Mouse (Mus musculus) heart, postnatal 4 days (tissue): Measurements from ENCODE around the gene Gjb5. TPM values are rescaled to one million over a fixed set of nuclear protein-coding genes. Genes with fewer than 3 reads are reported as not detected.

Experiments used
- DNase-seq: peaks from one replicate; pipeline ENCODE4 v3.0.0; 2021
- total RNA-seq, 2 experiments: library from RNA; stranded (reverse); gene quantifications; 2 replicates each; pipeline ENCODE4 v1.2.3; 2021

The Gjb5 gene
- total RNA-seq, 2 experiments from 2014 or later = 0.50 to 0.54 TPM

- DNase-seq = no peak
Measured at GRCm38 (mm10) chr4:127306915-127307314, 51.1 kb downstream of the Gjb5 start.

Other genes starting within 250 kb of the Gjb5 start
- 1 to 10 TPM; 2.0 to 3.7 TPM for gene Tmem35b, start 234.5 kb downstream of the Gjb5 start, total RNA-seq
- gene Dlgap3, start 189.0 kb downstream of the Gjb5 start, total RNA-seq = under 1 TPM; 0.65 to 0.98 TPM
- gene Smim12, start 114.4 kb downstream of the Gjb5 start, total RNA-seq = 10 to 100 TPM; 37.0 to 42.3 TPM
- 10 to 100 TPM; 25.3 to 27.4 TPM for gene Gja4, start 44.1 kb downstream of the Gjb5 start, total RNA-seq
- under 1 TPM in 1 of 2 experiments, not detected in 1; 0.43 TPM for gene Gjb3, start 27.3 kb downstream of the Gjb5 start, total RNA-seq
- not detected for gene Gjb4, start 4.1 kb downstream of the Gjb5 start, total RNA-seq